Mouse (Mus musculus) hindbrain, embryonic 16.5 days (tissue): Measurements from ENCODE around the gene Dapk2. TPM values are rescaled to one million over a fixed set of nuclear protein-coding genes. Genes with fewer than 3 reads are reported as not detected.

Experiments used
- ATAC-seq: fragments of 200-750 bp; cut with Nextera tagmentation; 2 replicates; pipeline ENCODE4 v1.8.0; 2017; ENCODE audit warnings: moderate TSS enrichment, moderate library complexity
- H3K27ac ChIP-seq: fragments of 300-500 bp; sonication (generic); 2 replicates; pipeline ENCODE4 v1.5.1; 2014; ENCODE audit warnings: low read depth, mild to moderate bottlenecking, control low read depth, low read length, moderate library complexity
- H3K27me3 ChIP-seq: fragments of 300-500 bp; sonication (generic); replicated peaks from 2 replicates; pipeline ENCODE4 v1.6.1; 2014; ENCODE audit warnings: low read length; ENCODE audit not compliant: control insufficient read depth, insufficient read depth
- H3K36me3 ChIP-seq: fragments of 300-500 bp; sonication (generic); 2 replicates; pipeline ENCODE4 v1.6.1; 2014; ENCODE audit warnings: mild to moderate bottlenecking, low read length, moderate library complexity, mixed read lengths; ENCODE audit not compliant: control insufficient read depth, insufficient read depth
- H3K4me1 ChIP-seq: fragments of 300-500 bp; sonication (generic); 2 replicates; pipeline ENCODE4 v1.6.1; 2014; ENCODE audit warnings: low read depth, low read length; ENCODE audit not compliant: control insufficient read depth, insufficient read depth
- H3K4me2 ChIP-seq: fragments of 300-500 bp; sonication (generic); 2 replicates; pipeline ENCODE4 v1.6.1; 2014; ENCODE audit warnings: mild to moderate bottlenecking, low read length, control low read depth, moderate library complexity
- H3K4me3 ChIP-seq: fragments of 300-500 bp; sonication (generic); 2 replicates; pipeline ENCODE4 v1.5.1; 2014; ENCODE audit warnings: mild to moderate bottlenecking, low read length, control low read depth, moderate library complexity
- H3K9ac ChIP-seq: fragments of 300-500 bp; sonication (generic); 2 replicates; pipeline ENCODE4 v1.6.1; 2014; ENCODE audit warnings: low read depth, mild to moderate bottlenecking, control low read depth, low read length, moderate library complexity
- H3K9me3 ChIP-seq: fragments of 300-500 bp; sonication (generic); 2 replicates; pipeline ENCODE4 v1.6.1; 2014; ENCODE audit warnings: mild to moderate bottlenecking, low read length, moderate library complexity; ENCODE audit not compliant: control insufficient read depth
- WGBS: fragments of 180-500 bp; shearing (Covaris S2); extraction: QIAGEN DNeasy Blood & Tissue Kit; methylation state at CpG from one replicate; pipeline ENCODE4 v1.1.7; 2014; 5-methylcytosine and 5-hydroxymethylcytosine counted together
- polyA plus RNA-seq: library from polyadenylated mRNA; unstranded; fragments of >200 nt; fragmentation: Nextera tagmentation; extraction: Ambion mirVana; gene quantifications from 2 replicates; pipeline ENCODE4 v1.2.1, GENCODE M21; 2015

Gene Dapk2
- polyA plus RNA-seq, 1 experiment from 2014 or later: 0.79 TPM

GRCm38 (mm10) chr9:66194003-66194402 is 36.0 kb downstream of the Dapk2 start:
- H3K27me3 ChIP-seq: no peaks in the 10 kb centered on the region

GRCm38 (mm10) chr9:66196561-66196960 is 38.5 kb downstream of the Dapk2 start:
- no peak overlapping the region for H3K4me2 ChIP-seq
- no peaks in the 10 kb centered on the region for H3K9me3 ChIP-seq
- H3K27ac ChIP-seq: no peak overlapping the region
- no peak overlapping the region for H3K9ac ChIP-seq
- H3K4me1 ChIP-seq: no peaks in the 10 kb centered on the region
- 83% methylated on average over 3 of the region's 3 CpGs for WGBS
- H3K4me3 ChIP-seq: no peak overlapping the region
- ATAC-seq: no peak
- no peaks in the 10 kb centered on the region for H3K36me3 ChIP-seq
- H3K27me3 ChIP-seq: no peaks in the 10 kb centered on the region

More at GRCm38 (mm10) chr9:66194003-66194402, 36.0 kb downstream of the Dapk2 start:
- Histone ChIP-seq H3K9me3 (no peaks in the 10 kb centered on the region), H3K27ac (no peak overlapping the region), H3K4me1 (no peaks in the 10 kb centered on the region), H3K9ac (no peak overlapping the region), H3K4me3 (no peak overlapping the region), H3K4me2 (no peak overlapping the region), H3K36me3 (no peaks in the 10 kb centered on the region)
- ATAC-seq: no peak
- WGBS: 87% methylated on average over 3 of the region's 3 CpGs

GRCm38 (mm10) chr9:66198533-66198932 is 40.5 kb downstream of the Dapk2 start:
- ATAC-seq: no peak
- Histone ChIP-seq H3K9ac (no peak overlapping the region), H3K4me3 (no peak overlapping the region), H3K4me1 (no peaks in the 10 kb centered on the region), H3K27me3 (no peaks in the 10 kb centered on the region), H3K36me3 (no peaks in the 10 kb centered on the region), H3K27ac (no peak overlapping the region), H3K4me2 (no peak overlapping the region), H3K9me3 (no peaks in the 10 kb centered on the region)
- WGBS: 80% methylated on average over 1 of the region's 1 CpGs

GRCm38 (mm10) chr9:66199657-66200410 is 41.8 kb downstream of the Dapk2 start:
- no peaks in the 10 kb centered on the region for H3K9me3 ChIP-seq
- no peaks in the 10 kb centered on the region for H3K36me3 ChIP-seq
- no peaks in the 10 kb centered on the region for H3K4me1 ChIP-seq
- no peak for ATAC-seq
- no peak overlapping the region for H3K4me3 ChIP-seq
- no peak overlapping the region for H3K9ac ChIP-seq
- H3K27me3 ChIP-seq: no peaks in the 10 kb centered on the region
- H3K27ac ChIP-seq: no peak overlapping the region
- H3K4me2 ChIP-seq: no peak overlapping the region
- WGBS: 81% methylated on average over 14 of the region's 14 CpGs

GRCm38 (mm10) chr9:66200411-66200789 is 42.4 kb downstream of the Dapk2 start:
- 78% methylated on average over 5 of the region's 5 CpGs for WGBS
- ATAC-seq: no peak
- Histone ChIP-seq H3K9me3 (no peaks in the 10 kb centered on the region), H3K27ac (no peak overlapping the region), H3K27me3 (no peaks in the 10 kb centered on the region), H3K4me3 (no peak overlapping the region), H3K36me3 (no peaks in the 10 kb centered on the region), H3K4me2 (no peak overlapping the region), H3K9ac (no peak overlapping the region), H3K4me1 (no peaks in the 10 kb centered on the region)

GRCm38 (mm10) chr9:66201665-66202064 is 43.6 kb downstream of the Dapk2 start:
- WGBS: 74% methylated on average over 6 of the region's 6 CpGs
- Histone ChIP-seq H3K36me3 (no peaks in the 10 kb centered on the region), H3K27me3 (no peaks in the 10 kb centered on the region), H3K9ac (no peak overlapping the region), H3K4me2 (no peak overlapping the region), H3K4me3 (no peak overlapping the region), H3K4me1 (no peaks in the 10 kb centered on the region), H3K9me3 (no peaks in the 10 kb centered on the region), H3K27ac (no peak overlapping the region)
- ATAC-seq: no peak

GRCm38 (mm10) chr9:66202463-66202862 is 44.4 kb downstream of the Dapk2 start:
- no peaks in the 10 kb centered on the region for H3K4me1 ChIP-seq
- no peak overlapping the region for H3K4me2 ChIP-seq
- no peak overlapping the region for H3K4me3 ChIP-seq
- H3K9me3 ChIP-seq: no peaks in the 10 kb centered on the region
- WGBS: 81% methylated on average over 7 of the region's 7 CpGs
- no peak for ATAC-seq
- no peaks in the 10 kb centered on the region for H3K27me3 ChIP-seq
- H3K9ac ChIP-seq: no peak overlapping the region
- no peaks in the 10 kb centered on the region for H3K36me3 ChIP-seq
- no peak overlapping the region for H3K27ac ChIP-seq

- Histone ChIP-seq H3K4me2 (no peak overlapping the region), H3K27ac (no peak overlapping the region), H3K4me1 (no peaks in the 10 kb centered on the region), H3K9me3 (no peaks in the 10 kb centered on the region), H3K4me3 (no peak overlapping the region), H3K36me3 (no peaks in the 10 kb centered on the region), H3K9ac (no peak overlapping the region), H3K27me3 (no peaks in the 10 kb centered on the region)
- WGBS: 84% methylated on average over 9 of the region's 9 CpGs
- no peak for ATAC-seq
Measured at GRCm38 (mm10) chr9:66205702-66206101, 47.7 kb downstream of the Dapk2 start.

GRCm38 (mm10) chr9:66206825-66207224 is 48.8 kb downstream of the Dapk2 start:
- no peak overlapping the region for H3K9ac ChIP-seq
- 65% methylated on average over 5 of the region's 5 CpGs for WGBS
- H3K27ac ChIP-seq: no peak overlapping the region
- H3K27me3 ChIP-seq: no peaks in the 10 kb centered on the region
- H3K4me3 ChIP-seq: no peak overlapping the region
- H3K9me3 ChIP-seq: no peaks in the 10 kb centered on the region
- H3K4me1 ChIP-seq: no peaks in the 10 kb centered on the region
- H3K36me3 ChIP-seq: no peaks in the 10 kb centered on the region
- H3K4me2 ChIP-seq: no peak overlapping the region
- no peak for ATAC-seq
